Mouse (Mus musculus) T-helper 1 cell (primary cell): ENCODE data around the gene 6030408B16Rik.
"Not testable (repeated sequence)": the region's sequence is repeated elsewhere in the genome, so short reads cannot be mapped to it uniquely, and the experiment has no call there.

ENCODE experiments used
- in situ Hi-C: fragments of 300-600 bp; cut with MboI, MseI; formaldehyde crosslinking; loops from one replicate; pipeline ENCODE4 v1.15.1; 2025; ENCODE audit warnings: high pct_unique_total_duplicates

The 6030408B16Rik gene

GRCm38 (mm10) chr15:101320010-101320617 is 27.1 kb downstream of the 6030408B16Rik start:
- in situ Hi-C loops = no loop called here

- in situ Hi-C loops = no loop called here
Measured at GRCm38 (mm10) chr15:101320618-101321041, 27.6 kb downstream of the 6030408B16Rik start.

GRCm38 (mm10) chr15:101321126-101321525 is 28.1 kb downstream of the 6030408B16Rik start:
- in situ Hi-C loops = no loop called here

GRCm38 (mm10) chr15:101322106-101322505 is 29.1 kb downstream of the 6030408B16Rik start:
- in situ Hi-C loops = no loop called here

- in situ Hi-C loops = no loop called here
Measured at GRCm38 (mm10) chr15:101322640-101323039, 29.6 kb downstream of the 6030408B16Rik start.

GRCm38 (mm10) chr15:101323511-101323910 is 30.5 kb downstream of the 6030408B16Rik start:
- in situ Hi-C loops = no loop called here

GRCm38 (mm10) chr15:101324409-101324808 is 31.4 kb downstream of the 6030408B16Rik start:
- in situ Hi-C loops = not testable (repeated sequence)

GRCm38 (mm10) chr15:101325991-101326534 is 33.1 kb downstream of the 6030408B16Rik start:
- in situ Hi-C loops = loop anchor here (25.0 kb wide), 1 partner anchor 636 kb away; the partner anchor contains the start of gene Krt78

GRCm38 (mm10) chr15:101327282-101327681 is 34.3 kb downstream of the 6030408B16Rik start:
- in situ Hi-C loops = loop anchor here (25.0 kb wide), 1 partner anchor 635 kb away; the partner anchor contains the start of gene Krt78

GRCm38 (mm10) chr15:101328876-101329563 is 36.0 kb downstream of the 6030408B16Rik start:
- in situ Hi-C loops = loop anchor here (25.0 kb wide), 1 partner anchor 633 kb away; the partner anchor contains the start of gene Krt78

- in situ Hi-C loops = loop anchor here (25.0 kb wide), 1 partner anchor 633 kb away; the partner anchor contains the start of gene Krt78
Measured at GRCm38 (mm10) chr15:101329564-101329892, 36.5 kb downstream of the 6030408B16Rik start.

- in situ Hi-C loops = loop anchor here (25.0 kb wide), 1 partner anchor 631 kb away; the partner anchor contains the start of gene Krt78
Measured at GRCm38 (mm10) chr15:101331090-101331489, 38.1 kb downstream of the 6030408B16Rik start.

GRCm38 (mm10) chr15:101332370-101332769 is 39.4 kb downstream of the 6030408B16Rik start:
- in situ Hi-C loops = loop anchor here (25.0 kb wide), 1 partner anchor 630 kb away; the partner anchor contains the start of gene Krt78

GRCm38 (mm10) chr15:101333165-101333564 is 40.2 kb downstream of the 6030408B16Rik start:
- in situ Hi-C loops = loop anchor here (25.0 kb wide), 1 partner anchor 629 kb away; the partner anchor contains the start of gene Krt78

- in situ Hi-C loops = loop anchor here (25.0 kb wide), 1 partner anchor 629 kb away; the partner anchor contains the start of gene Krt78
Measured at GRCm38 (mm10) chr15:101333648-101334047, 40.6 kb downstream of the 6030408B16Rik start.

GRCm38 (mm10) chr15:101336474-101337174 is 43.6 kb downstream of the 6030408B16Rik start:
- in situ Hi-C loops = loop anchor here (5.0 to 25.0 kb wide), 2 partner anchors 626 to 726 kb away; partner anchors contain the start of gene Krt78

- in situ Hi-C loops = loop anchor here (5.0 to 25.0 kb wide), 2 partner anchors 624 to 724 kb away; partner anchors contain the start of gene Krt78
Measured at GRCm38 (mm10) chr15:101338359-101338758, 45.3 kb downstream of the 6030408B16Rik start.

GRCm38 (mm10) chr15:101339537-101339936 is 46.5 kb downstream of the 6030408B16Rik start:
- in situ Hi-C loops = loop anchor here (5.0 to 25.0 kb wide), 2 partner anchors 623 to 723 kb away; partner anchors contain the start of gene Krt78

GRCm38 (mm10) chr15:101341797-101342515 is 48.9 kb downstream of the 6030408B16Rik start:
- in situ Hi-C loops = loop anchor here (25.0 kb wide), 1 partner anchor 620 kb away; the partner anchor contains the start of gene Krt78
